Mouse (Mus musculus) hindbrain, embryonic 11.5 days (tissue): ENCODE data around the gene Sec61a1. TPM values are rescaled to one million over a fixed set of nuclear protein-coding genes. Genes with fewer than 3 reads are reported as not detected.

Source experiments
- polyA plus RNA-seq: library from polyadenylated mRNA; unstranded; fragments of >200 nt; fragmentation: Nextera tagmentation; extraction: Ambion mirVana; gene quantifications from 2 replicates; pipeline ENCODE4 v1.2.1, GENCODE M21; 2014

Gene Sec61a1
- polyA plus RNA-seq, 1 experiment from 2014 or later, result 139 TPM

Other genes with a start within 250 kb of the Sec61a1 start
- gene Eefsec, start 72.4 kb downstream of the Sec61a1 start, polyA plus RNA-seq, result 34.9 and 41.9 TPM in 2 replicates
- 149 and 163 TPM in 2 replicates for gene Ruvbl1, start 53.5 kb downstream of the Sec61a1 start, polyA plus RNA-seq
- gene Kbtbd12, start 119.0 kb upstream of the Sec61a1 start, polyA plus RNA-seq, result not detected in 2 replicates
- 4.6 and 6.0 TPM in 2 replicates for gene Mgll, start 205.5 kb upstream of the Sec61a1 start, polyA plus RNA-seq